Mouse (Mus musculus) myocyte (in vitro differentiated cells): ENCODE data around the gene Apba1.

Experiments
- CEBPB ChIP-seq: IDR thresholded peaks from 2 replicates; pipeline ENCODE4 v1.6.1; 2011; ENCODE audit warnings: mild to moderate bottlenecking, moderate library complexity; ENCODE audit not compliant: poor library complexity, insufficient read depth, severe bottlenecking
- E2F4 ChIP-seq: IDR thresholded peaks from one replicate; pipeline ENCODE4 v1.6.1; 2011; ENCODE audit warnings: mild to moderate bottlenecking, control low read depth, moderate library complexity; ENCODE audit not compliant: insufficient read depth
- MAX ChIP-seq: IDR thresholded peaks from one replicate; pipeline ENCODE4 v1.6.1; 2011; ENCODE audit warnings: low read depth, mild to moderate bottlenecking, control low read depth
- MYOD1 ChIP-seq, 3 experiments: IDR thresholded peaks; one replicate each; pipeline ENCODE4 v1.6.1; 2011; ENCODE audit warnings: control low read depth in 2 of 3, low read depth in 2 of 3, mild to moderate bottlenecking in 2 of 3, moderate library complexity in 1 of 3; ENCODE audit not compliant: insufficient read length in 2 of 3, control insufficient read depth in 1 of 3
- POLR2A ChIP-seq: IDR thresholded peaks from one replicate; pipeline ENCODE4 v1.6.1; 2011; ENCODE audit warnings: low read depth, mild to moderate bottlenecking, control low read depth, moderate library complexity; ENCODE audit not compliant: insufficient read length
- POLR2AphosphoS2 ChIP-seq: IDR thresholded peaks from one replicate; pipeline ENCODE4 v1.6.1; 2011; ENCODE audit warnings: low read depth, control low read depth; ENCODE audit not compliant: insufficient read length

GRCm38 (mm10) chr19:23957563-23957962 lies 198.9 kb downstream of the Apba1 start:
- no peak for TF ChIP-seq CEBPB
- TF ChIP-seq MAX = no peak
- TF ChIP-seq POLR2A = no peak
- TF ChIP-seq MYOD1 (IDR thresholded peaks at IDR 0.05; ENCODE audit: control insufficient read depth in 1 of 3, insufficient read length in 2 of 3, low read depth in 2 of 3) = no peak
- no peak for TF ChIP-seq POLR2AphosphoS2
- TF ChIP-seq E2F4 = no peak
